Mouse (Mus musculus) heart, postnatal 10 days (tissue): Measurements from ENCODE around the gene Vmn2r67. TPM values are rescaled to one million over a fixed set of nuclear protein-coding genes. Genes with fewer than 3 reads are reported as not detected.
"Not testable (repeated sequence)": the region's sequence is repeated elsewhere in the genome, so short reads cannot be mapped to it uniquely, and the experiment has no call there.

Experiments used
- DNase-seq, 2 experiments: peaks; one replicate each; pipeline ENCODE4 v3.0.0; 2021
- intact Hi-C: fragments of 180-260 bp; cut with DNase I; formaldehyde crosslinking; loops from one replicate; pipeline ENCODE4 v1.15.1; 2025
- total RNA-seq, 2 experiments: library from RNA; stranded (reverse); gene quantifications; 2 replicates each; pipeline ENCODE4 v1.2.3; 2021

The Vmn2r67 gene
- not detected for total RNA-seq

DNA sequence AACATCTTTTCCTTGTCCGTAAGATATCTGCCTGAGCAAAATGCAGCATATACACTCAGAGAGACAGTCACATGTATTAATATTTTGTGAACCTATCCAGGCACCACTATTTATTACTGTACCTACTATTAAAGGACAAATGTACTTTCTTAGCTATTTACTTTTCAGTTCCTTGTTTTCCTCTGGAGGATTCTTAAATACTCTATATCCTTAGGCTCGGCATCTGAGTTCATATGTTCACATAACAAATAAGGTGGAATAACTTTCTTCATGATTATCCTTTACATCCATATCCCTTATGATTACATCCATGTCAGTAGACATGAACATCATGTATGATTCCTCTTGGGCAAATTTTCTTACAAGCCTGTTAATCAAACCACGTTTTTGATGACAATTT, at the start of gene Vmn2r67:
Gene Vmn2r67, minus strand, starts transcription at position 101 of the 400 bp plus-strand sequence.
- DNase-seq: no peak
- intact Hi-C loops: no loop called here

DNA sequence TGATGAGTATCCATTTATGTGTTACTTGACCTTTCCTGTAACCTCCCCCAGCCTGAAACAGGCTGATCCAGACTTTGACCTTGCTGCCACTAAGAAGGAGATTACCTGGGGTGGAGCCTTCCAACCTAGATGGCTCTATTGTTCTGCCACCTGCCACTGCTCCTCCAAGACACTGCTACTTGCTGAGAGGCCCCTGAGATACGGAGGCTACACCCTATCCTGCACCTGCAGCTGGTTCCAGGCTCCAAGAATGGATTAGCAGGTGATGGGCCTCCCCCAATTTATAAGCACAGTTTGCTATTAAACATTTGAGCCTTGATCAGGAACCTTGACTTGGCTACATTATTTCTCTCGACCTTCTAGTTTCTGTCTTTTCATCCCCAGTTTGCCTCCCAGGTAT, 51.3 kb downstream of the Vmn2r67 start:
- not testable (repeated sequence) for DNase-seq

More for the DNA sequence above, 51.3 kb downstream of the Vmn2r67 start:
- intact Hi-C loops: not testable (repeated sequence)

Other genes starting within 250 kb of the Vmn2r67 start
- not detected for gene Vmn2r65, start 191.9 kb downstream of the Vmn2r67 start, total RNA-seq
- gene Vmn2r66, start 143.7 kb downstream of the Vmn2r67 start, total RNA-seq: not detected
- not detected for gene Vmn2r68, start 81.8 kb upstream of the Vmn2r67 start, total RNA-seq